Mouse (Mus musculus): ENCODE results near the gene Artn.

- TF ChIP-seq CTCF (IDR thresholded peaks at IDR 0.05; ENCODE audit: insufficient read depth, low read length) (no peak), POLR2A (IDR thresholded peaks at IDR 0.05; ENCODE audit: borderline replicate concordance, extremely low read depth, low read depth, low read length) (no peak; the same call in 1 of the 2 replicates)
Measured at GRCm38 (mm10) chr4:117891738-117892161, 37.8 kb downstream of the Artn start, which contains the start of gene Dph2.
